Mouse (Mus musculus) limb, embryonic 10.5 days (tissue): ENCODE results near the gene Folr2. TPM values are rescaled to one million over a fixed set of nuclear protein-coding genes. Genes with fewer than 3 reads are reported as not detected.

Experiments
- DNase-seq: peaks from one replicate; pipeline ENCODE4 v3.0.0-alpha.2; 2017; ENCODE audit warnings: low spot score
- H3K27ac ChIP-seq: fragments of 300-500 bp; sonication (generic); 2 replicates; pipeline ENCODE4 v1.5.1; 2016; ENCODE audit warnings: mild to moderate bottlenecking
- H3K27me3 ChIP-seq: fragments of 300-500 bp; sonication (generic); 2 replicates; pipeline ENCODE4 v1.6.1; 2016; ENCODE audit warnings: low read depth, mild to moderate bottlenecking; ENCODE audit not compliant: poor library complexity, severe bottlenecking
- H3K36me3 ChIP-seq: fragments of 300-500 bp; sonication (generic); 2 replicates; pipeline ENCODE4 v1.6.1; 2016; ENCODE audit warnings: mild to moderate bottlenecking, moderate library complexity
- H3K4me1 ChIP-seq: fragments of 300-500 bp; sonication (generic); 2 replicates; pipeline ENCODE4 v1.6.1; 2016
- H3K4me3 ChIP-seq: fragments of 300-500 bp; sonication (generic); 2 replicates; pipeline ENCODE4 v1.5.1; 2016; ENCODE audit warnings: mild to moderate bottlenecking, moderate library complexity
- H3K9me3 ChIP-seq: fragments of 300-500 bp; sonication (generic); replicated peaks from 2 replicates; pipeline ENCODE4 v1.6.1; 2016; ENCODE audit warnings: mild to moderate bottlenecking
- WGBS: fragments of 180-500 bp; shearing (Covaris S2); methylation state at CpG from one replicate; pipeline ENCODE4 v1.1.7; 2016; 5-methylcytosine and 5-hydroxymethylcytosine counted together
- polyA plus RNA-seq: library from polyadenylated mRNA; unstranded; fragments of >200 nt; fragmentation: Nextera tagmentation; extraction: Ambion mirVana; gene quantifications from 2 replicates; pipeline ENCODE4 v1.2.1, GENCODE M21; 2016

Gene Folr2
- 0.21 TPM in 1 of 2 replicates, not detected in the other for polyA plus RNA-seq

DNA sequence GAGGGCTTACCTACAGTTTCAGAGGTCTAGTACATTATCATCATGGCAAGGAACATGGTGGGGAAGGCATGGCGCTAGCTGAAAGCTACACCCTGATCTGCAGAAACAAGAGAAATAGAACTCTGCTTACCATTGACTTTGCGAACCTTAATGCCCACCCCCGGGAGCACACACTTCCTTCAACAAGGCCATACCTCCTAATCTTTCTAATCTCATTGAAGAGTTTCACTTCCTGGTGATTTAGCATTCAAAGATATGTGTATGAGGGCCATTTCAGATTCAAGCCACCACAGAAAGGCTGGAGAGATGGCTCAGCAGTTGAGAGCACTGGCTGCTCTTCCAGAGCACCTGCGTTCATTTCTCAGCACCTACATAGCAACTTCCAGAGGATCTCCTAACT lies at the start of gene Folr2:
Gene Folr2, minus strand, starts transcription at position 101 of the 400 bp plus-strand sequence.
- DNase-seq = no peak
- H3K4me3 ChIP-seq = no peak within 1 kb of the TSS
- H3K4me1 ChIP-seq = no peaks in the 10 kb centered on the region
- H3K27me3 ChIP-seq = no peaks in the 10 kb centered on the region
- H3K9me3 ChIP-seq = no peaks in the 10 kb centered on the region
- 92% methylated on average over 4 of the region's 4 CpGs for WGBS
- H3K27ac ChIP-seq = no peak within 1 kb of the TSS
- no peaks in the 10 kb centered on the region for H3K36me3 ChIP-seq

DNA sequence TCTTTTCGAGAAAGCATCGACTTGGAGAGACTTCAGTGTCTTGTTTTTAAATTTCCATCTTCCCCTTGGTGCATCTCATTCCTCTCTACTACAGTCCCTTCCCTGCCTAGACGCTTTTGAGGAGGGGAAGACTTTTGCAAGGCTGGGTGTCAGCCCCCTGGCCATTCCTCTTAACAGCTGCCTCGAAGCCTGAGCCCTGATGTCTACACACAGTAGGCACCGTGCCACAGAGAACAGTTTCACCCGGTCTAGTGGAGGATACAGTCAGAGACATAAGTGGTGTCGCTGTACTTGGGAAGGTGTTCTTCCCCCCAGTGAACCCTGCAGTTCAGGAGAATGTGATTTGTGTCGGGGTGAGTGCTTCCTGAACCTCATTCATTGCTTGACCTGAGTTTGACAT lies 49.7 kb upstream of the Folr2 start:
- H3K27me3 ChIP-seq = no peaks in the 10 kb centered on the region
- H3K36me3 ChIP-seq = peaks cover 48% of the 10 kb centered on the region
- DNase-seq = no peak
- H3K27ac ChIP-seq = peak overlapping the region; percentile 96
- peak overlapping the region; percentile 77 for H3K4me3 ChIP-seq
- peaks cover 26% of the 10 kb centered on the region for H3K4me1 ChIP-seq
- WGBS = 75% methylated on average over 8 of the region's 8 CpGs
- no peaks in the 10 kb centered on the region for H3K9me3 ChIP-seq

DNA sequence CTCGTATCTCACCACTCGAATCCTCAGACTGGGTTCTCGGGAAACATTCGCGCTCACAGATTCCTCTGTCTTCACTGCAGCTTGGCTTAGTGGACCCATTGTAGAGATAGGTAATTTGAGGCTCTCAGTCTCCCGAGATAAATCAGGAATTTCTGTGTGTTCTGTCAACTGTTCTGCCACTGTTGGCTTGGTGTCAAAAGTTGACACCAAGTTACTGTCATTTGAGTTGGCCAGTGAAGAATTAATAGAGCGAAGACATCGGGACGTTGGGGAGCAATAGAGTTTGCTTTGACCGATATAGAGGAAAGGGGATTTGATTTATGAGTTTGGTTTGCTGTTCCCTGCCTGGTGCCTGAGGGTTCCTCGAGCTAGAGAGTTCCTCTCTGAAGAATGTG lies 49.3 kb upstream of the Folr2 start, which contains the start of gene Tomt:
Gene Tomt, minus strand, starts transcription at position 73 of the 395 bp plus-strand sequence.
- H3K27ac ChIP-seq = peak within 1 kb of the TSS; percentile 96
- H3K4me3 ChIP-seq = peak within 1 kb of the TSS; percentile 77
- no peaks in the 10 kb centered on the region for H3K27me3 ChIP-seq
- WGBS = 17% methylated on average over 11 of the region's 11 CpGs
- DNase-seq = no peak
- H3K4me1 ChIP-seq = peaks cover 26% of the 10 kb centered on the region
- H3K36me3 ChIP-seq = peaks cover 45% of the 10 kb centered on the region
- H3K9me3 ChIP-seq = no peaks in the 10 kb centered on the region

DNA sequence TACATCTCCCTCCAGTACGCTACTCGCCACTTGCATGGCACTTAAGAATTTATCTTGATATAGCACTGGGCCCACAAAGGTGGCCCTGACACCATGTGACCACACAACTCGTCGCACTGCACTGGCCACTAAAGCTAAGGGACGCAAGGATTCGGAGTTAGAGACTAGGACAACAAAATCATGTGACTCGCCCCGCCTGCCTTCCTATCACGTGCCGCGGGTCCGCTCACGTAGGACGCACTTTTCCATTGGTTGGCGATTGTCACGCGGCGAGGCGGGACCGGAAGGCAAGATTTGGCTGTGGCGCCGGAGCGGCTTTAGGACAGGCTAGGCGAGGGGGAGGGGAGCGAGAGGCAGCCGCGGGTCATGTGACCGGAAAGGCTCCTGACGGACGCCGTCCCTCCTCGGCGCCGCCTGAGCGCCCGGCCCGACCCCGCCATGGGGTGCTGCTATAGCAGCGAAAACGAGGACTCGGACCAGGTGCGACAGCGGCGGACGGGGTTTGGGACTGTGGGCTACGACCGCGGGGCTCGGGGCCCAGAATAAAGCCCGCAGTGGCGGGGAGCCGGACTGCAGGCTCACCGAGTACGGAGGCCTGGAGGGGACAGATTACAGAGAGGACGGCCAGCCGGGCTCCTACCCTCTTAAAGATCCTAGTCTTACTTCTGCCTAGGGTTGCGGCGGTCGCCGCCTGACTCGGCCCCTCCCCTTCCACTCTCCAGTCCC lies 48.7 kb upstream of the Folr2 start, which contains the start of gene Lamtor1:
Gene Lamtor1, plus strand, starts transcription at position 344 of the 726 bp plus-strand sequence.
- Histone ChIP-seq H3K4me3 (peak within 1 kb of the TSS; percentile 77), H3K9me3 (no peaks in the 10 kb centered on the region), H3K4me1 (peaks cover 31% of the 10 kb centered on the region), H3K36me3 (peaks cover 42% of the 10 kb centered on the region), H3K27me3 (no peaks in the 10 kb centered on the region), H3K27ac (peak within 1 kb of the TSS; percentile 96)
- under 1% methylated on average over 61 of the region's 61 CpGs for WGBS
- peak; percentile 99 for DNase-seq

DNA sequence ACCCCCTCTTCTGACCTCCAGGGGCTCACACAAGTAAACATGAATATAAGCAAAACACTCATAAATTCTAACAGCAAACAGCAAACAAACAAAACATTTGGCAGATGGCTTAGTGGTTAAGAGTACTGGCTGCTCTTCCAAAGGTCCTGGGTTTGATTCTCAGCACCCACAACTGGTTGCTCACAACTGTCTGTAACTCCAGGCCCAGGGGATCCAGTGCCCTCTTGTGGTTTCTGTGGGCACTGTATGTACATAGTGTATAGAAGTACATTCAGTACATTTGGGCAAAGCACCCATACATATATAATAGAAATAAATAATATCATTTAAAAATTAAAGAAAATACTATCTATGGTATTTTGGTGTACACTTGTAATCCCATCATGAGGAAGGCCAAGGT lies 45.9 kb upstream of the Folr2 start:
- peaks cover 26% of the 10 kb centered on the region for H3K4me1 ChIP-seq
- H3K4me3 ChIP-seq = no peak overlapping the region
- peaks cover 34% of the 10 kb centered on the region for H3K36me3 ChIP-seq
- no peaks in the 10 kb centered on the region for H3K27me3 ChIP-seq
- DNase-seq = no peak
- no peaks in the 10 kb centered on the region for H3K9me3 ChIP-seq
- no peak overlapping the region for H3K27ac ChIP-seq

DNA sequence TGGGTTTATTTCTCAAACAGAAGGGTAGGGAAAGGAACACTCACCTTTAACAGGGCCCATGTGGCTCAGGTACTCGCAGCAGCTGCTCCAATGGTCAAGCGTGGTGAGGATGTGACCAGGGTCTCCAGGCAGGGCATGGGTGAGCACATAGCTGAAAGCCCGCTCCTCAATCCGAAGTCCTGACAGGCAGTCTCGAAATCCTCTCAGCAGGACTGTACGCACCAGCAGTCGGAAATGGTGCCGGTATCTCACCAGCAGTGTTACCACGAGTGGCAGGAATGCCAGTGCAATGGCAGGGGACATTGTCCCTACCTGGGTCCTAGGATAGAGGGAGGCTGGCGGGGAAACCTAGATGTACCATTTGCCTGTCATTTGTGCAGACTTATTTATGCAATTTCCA lies 45.0 kb upstream of the Folr2 start:
- Histone ChIP-seq H3K4me3 (no peak overlapping the region), H3K9me3 (no peaks in the 10 kb centered on the region), H3K36me3 (peaks cover 34% of the 10 kb centered on the region), H3K27me3 (no peaks in the 10 kb centered on the region), H3K4me1 (peaks cover 23% of the 10 kb centered on the region), H3K27ac (no peak overlapping the region)
- no peak for DNase-seq
- WGBS = 94% methylated on average over 10 of the region's 10 CpGs

DNA sequence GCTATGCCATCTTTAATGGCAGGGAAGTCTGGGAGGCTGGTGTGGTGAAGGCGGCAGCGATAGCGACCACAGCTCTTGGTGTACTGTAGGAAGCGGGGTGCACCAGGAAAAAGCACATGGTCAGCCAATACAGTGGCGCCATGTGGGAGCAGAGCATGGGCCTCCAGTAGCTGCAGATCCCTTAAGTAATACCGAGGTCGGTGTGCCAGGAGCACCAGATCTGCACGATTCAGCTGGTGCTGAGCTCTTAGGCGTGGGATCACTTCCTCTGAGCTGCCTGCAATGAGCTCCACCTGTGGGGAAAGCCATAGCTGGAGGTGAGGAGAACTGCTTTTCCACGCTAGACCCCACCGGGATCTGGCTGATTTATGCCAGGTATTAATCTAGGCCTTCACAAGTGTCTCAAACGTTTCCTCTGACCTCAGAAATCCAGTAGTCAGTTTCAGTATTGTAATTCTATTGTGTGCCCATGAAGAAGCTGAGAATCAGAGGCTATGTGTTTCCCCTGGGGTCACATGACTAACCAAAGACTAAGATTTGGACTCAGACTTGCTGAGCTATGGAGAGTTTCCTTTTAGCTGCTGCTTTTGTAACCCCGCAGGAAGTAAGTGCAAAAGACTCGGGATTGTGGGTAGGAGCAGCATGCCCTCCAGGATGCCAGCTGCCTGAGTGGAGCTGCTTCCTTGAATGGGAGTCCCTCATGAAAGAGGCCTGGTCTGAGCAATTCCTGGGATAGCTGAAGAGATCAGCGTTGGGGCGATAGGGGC lies 43.5 kb upstream of the Folr2 start:
- H3K36me3 ChIP-seq = peaks cover 34% of the 10 kb centered on the region
- peaks cover 17% of the 10 kb centered on the region for H3K4me1 ChIP-seq
- H3K27me3 ChIP-seq = no peaks in the 10 kb centered on the region
- no peak for DNase-seq
- no peaks in the 10 kb centered on the region for H3K9me3 ChIP-seq
- WGBS = 93% methylated on average over 16 of the region's 16 CpGs
- peak overlapping the region; percentile 16 for H3K27ac ChIP-seq
- H3K4me3 ChIP-seq = 0 out of 2 replicates have a peak overlapping the region, but pooled peaks have one; percentile 6

DNA sequence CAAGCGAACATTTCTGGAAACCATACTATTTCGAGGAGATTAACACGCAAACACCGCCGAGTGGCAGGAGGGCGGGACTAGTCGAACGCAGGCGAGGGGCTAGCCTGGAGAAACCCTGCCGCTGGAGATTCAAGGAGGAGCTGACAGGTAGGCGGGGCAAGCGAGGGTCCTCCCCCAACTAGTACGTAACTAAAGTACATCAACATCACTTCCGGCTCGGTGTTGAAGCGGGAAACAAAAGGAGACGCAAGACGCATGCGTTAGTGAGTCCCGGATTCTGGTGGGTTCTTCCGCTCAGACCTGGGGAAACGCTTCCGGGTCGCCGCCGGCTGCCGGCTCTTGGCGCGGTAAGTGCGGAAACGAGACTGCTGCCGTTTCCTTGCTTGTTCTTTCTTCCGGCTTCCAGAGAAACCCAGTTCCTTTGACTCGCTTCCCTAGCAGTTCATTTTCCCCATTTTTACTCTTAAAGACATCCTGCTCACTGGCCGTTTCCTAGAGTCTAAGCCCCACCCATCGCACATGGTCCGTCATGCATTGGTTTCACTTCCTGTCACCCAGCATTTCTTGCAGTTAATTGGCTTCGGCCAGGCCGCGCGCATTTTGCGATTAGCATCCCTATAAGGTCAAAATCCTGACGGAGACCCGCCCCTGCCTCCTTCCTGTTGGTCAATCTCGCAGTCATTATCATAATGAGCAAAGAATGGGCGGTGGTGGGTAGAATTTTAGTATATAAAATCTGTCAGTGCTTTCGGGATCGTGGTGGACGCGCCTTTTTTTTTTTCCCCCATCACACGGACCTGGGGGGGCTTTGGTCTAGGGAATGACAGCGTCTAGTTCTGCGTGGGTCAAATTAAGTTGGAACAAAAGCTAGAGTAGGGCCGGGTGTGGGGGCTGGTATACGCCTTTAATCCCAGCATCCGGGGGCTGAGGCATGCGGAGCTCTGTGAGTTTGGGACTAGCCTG lies 39.4 kb upstream of the Folr2 start:
- under 1% methylated on average over 57 of the region's 57 CpGs for WGBS
- Histone ChIP-seq H3K4me1 (peaks cover 13% of the 10 kb centered on the region), H3K27me3 (no peaks in the 10 kb centered on the region), H3K36me3 (peaks cover 21% of the 10 kb centered on the region), H3K9me3 (no peaks in the 10 kb centered on the region), H3K4me3 (peak overlapping the region; percentile 67), H3K27ac (peak overlapping the region; percentile 95)
- peak; percentile 94 for DNase-seq

DNA sequence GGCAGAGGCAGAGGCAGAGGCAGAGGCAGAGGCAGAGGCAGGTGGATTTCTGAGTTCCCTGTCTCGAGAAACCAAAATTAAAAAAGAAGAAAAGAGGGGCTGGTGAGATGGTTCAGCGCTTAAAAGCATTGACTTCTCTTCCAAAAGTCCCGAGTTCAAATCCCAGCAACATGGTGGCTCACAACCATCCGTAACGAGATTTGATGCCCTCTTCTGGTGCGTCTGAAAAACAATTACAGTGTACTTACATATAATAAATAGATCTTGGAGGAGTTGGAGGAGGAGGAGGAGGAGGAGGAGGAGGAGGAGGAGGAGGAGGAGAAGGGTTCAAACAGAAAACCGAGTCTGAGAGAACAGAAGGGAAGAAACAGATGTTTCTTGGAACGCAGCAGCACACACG lies 38.7 kb upstream of the Folr2 start:
- peaks cover 8% of the 10 kb centered on the region; the same call in 1 of the 2 replicates for H3K4me1 ChIP-seq
- H3K27me3 ChIP-seq = no peaks in the 10 kb centered on the region
- H3K36me3 ChIP-seq = peaks cover 18% of the 10 kb centered on the region
- DNase-seq = no peak
- H3K4me3 ChIP-seq = peak overlapping the region; percentile 67
- H3K9me3 ChIP-seq = no peaks in the 10 kb centered on the region
- WGBS = 38% methylated on average over 9 of the region's 9 CpGs
- peak overlapping the region; percentile 95 for H3K27ac ChIP-seq

DNA sequence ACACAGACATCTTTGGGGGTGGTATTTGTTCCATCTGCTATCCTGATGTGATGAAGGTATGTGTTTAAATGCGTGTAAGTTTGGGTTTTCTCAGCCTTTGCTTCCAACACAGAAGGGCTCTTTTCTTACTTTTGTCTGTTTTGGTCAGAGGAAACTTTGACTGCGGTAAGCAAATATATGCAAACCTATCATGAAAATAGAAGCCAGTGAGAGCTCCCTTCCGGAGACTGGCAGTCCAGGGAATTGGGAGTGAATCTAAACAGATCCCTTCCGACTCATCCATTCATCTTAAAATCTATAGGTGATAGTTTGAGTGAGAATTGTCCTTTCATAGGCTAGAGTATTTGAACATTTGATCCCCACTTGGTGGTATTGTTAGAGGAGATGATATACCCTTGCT lies 31.5 kb upstream of the Folr2 start:
- 84% methylated on average over 4 of the region's 4 CpGs for WGBS
- Histone ChIP-seq H3K4me1 (no peaks in the 10 kb centered on the region), H3K27ac (no peak overlapping the region), H3K27me3 (no peaks in the 10 kb centered on the region), H3K36me3 (no peaks in the 10 kb centered on the region), H3K9me3 (no peaks in the 10 kb centered on the region), H3K4me3 (no peak overlapping the region)
- no peak for DNase-seq

DNA sequence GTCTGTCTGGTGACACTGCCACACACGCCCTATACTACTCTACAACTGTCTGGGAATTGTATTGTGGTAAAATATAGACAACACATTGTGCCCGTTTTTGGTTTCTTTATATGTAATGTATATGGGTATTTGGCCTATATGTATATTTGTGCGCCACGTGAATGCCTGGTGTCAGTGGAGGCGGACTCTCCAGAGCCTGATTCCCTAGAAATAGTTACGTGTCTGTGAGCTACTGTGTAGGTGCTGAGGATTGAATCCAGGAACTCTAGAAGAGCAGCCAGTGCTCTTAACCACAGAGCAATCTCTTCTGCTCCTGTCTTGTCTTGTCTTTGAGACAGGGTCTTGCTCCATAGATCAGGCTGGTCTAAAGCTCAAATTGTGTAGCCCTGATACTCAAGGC lies 29.3 kb upstream of the Folr2 start:
- Histone ChIP-seq H3K9me3 (no peaks in the 10 kb centered on the region), H3K27me3 (no peaks in the 10 kb centered on the region), H3K27ac (no peak overlapping the region), H3K4me1 (no peaks in the 10 kb centered on the region), H3K36me3 (no peaks in the 10 kb centered on the region), H3K4me3 (no peak overlapping the region)
- WGBS = 87% methylated on average over 6 of the region's 6 CpGs
- no peak for DNase-seq

DNA sequence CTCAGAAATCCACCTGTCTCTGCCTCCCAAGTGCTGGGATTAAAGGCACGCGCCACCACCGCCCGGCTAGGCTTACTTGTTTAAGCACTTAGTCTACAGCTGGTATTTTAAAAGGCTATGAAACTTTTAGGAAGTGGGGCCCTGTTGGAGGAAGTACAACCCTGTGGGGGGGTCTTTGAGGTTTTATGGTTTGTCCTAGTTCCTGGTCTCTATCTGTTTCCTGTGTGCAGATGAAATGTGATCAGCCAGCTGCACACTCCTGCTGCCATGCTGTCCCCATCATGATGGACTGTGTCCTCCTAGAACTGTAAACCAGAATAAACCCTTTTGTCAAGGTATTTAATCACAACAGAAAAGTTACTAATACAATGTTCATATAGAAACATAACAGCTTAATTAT lies 27.2 kb upstream of the Folr2 start:
- Histone ChIP-seq H3K36me3 (no peaks in the 10 kb centered on the region), H3K4me3 (no peak overlapping the region), H3K9me3 (no peaks in the 10 kb centered on the region), H3K27ac (no peak overlapping the region), H3K4me1 (no peaks in the 10 kb centered on the region), H3K27me3 (no peaks in the 10 kb centered on the region)
- no peak for DNase-seq
- WGBS = 92% methylated on average over 4 of the region's 4 CpGs
